Comparison of ENCODE assay signal across 8 mouse cellular contexts in the genomic region with DNA sequence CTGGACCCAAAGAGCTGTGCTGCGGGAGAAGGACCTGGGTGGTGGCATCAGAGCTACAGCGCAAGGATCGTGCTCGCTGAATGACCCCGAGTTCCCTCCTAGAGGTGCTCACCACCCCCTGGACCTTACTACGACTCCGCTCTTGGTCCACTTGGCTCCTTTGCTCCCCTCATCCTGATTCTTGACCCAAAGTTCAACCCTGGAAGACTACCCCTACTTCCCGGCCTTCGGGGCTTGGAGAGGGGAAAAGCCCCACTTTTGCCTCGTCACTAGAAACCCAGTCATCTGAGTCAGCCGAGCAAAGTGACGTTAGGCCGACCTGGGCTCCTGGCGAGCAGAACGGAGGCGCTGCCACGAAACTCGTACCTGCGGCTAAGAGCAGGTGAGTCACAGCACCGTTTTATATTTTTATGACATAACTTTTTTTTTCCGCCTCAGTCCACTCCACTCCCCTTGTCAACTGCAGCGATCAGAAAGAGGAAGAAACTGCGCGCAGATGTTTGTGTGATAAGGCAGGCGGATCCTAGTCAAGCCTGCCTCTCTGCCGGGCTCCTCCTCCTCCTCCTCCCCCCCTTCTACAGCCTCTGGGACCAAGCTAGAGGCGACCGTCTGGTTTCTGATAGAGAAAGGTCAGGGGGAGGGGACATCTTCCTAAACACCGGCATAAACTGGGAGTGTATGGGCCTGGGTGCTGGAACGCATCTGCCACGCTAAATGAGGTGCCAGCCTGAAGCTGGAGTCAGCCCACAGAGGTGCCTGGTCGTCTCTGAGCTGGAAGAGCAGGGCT. TPM values are rescaled to one million over a fixed set of nuclear protein-coding genes. Genes with fewer than 3 reads are reported as not detected.
A peak's percentile ranks its signal among the peaks of the same experiment; 100 is the strongest.
DNase-seq lines count a peak whose midpoint lies in the region; ATAC-seq and TF ChIP-seq lines count a peak whose summit lies in the region.

A gene (minus strand): TSS at position 502 of the 787 bp plus-strand sequence.

- H3K27me3 ChIP-seq in forebrain, postnatal 0 days (ENCODE audit: insufficient read depth, low read length), result peaks cover 84% of the 10 kb centered on the region
- no peaks in the 10 kb centered on the region for H3K27me3 ChIP-seq in liver, adult 2 months (ENCODE audit: control insufficient read depth, insufficient read depth, low read length)
- peaks cover 73% of the 10 kb centered on the region for H3K27me3 ChIP-seq in midbrain, embryonic 16.5 days (ENCODE audit: control insufficient read depth, insufficient read depth, low read depth, low read length)

- peak within 1 kb of the TSS; percentile 36 for H3K4me3 ChIP-seq in forebrain, postnatal 0 days (ENCODE audit: low read depth, low read length)
- peak within 1 kb of the TSS; percentile 77 for H3K4me3 ChIP-seq in liver, adult 2 months (ENCODE audit: insufficient read depth, low read depth, low read length)
- peak within 1 kb of the TSS; percentile 45 for H3K4me3 ChIP-seq in midbrain, embryonic 16.5 days (ENCODE audit: low read depth, low read length)

- H3K9ac ChIP-seq in forebrain, postnatal 0 days, result 0 out of 2 replicates have a peak within 1 kb of the TSS, but pooled peaks have one; percentile 10
- peak within 1 kb of the TSS; percentile 85 for H3K9ac ChIP-seq in liver, adult 2 months (ENCODE audit: low read depth, low read length)
- peak within 1 kb of the TSS; percentile 34; the same call in 1 of the 2 replicates for H3K9ac ChIP-seq in midbrain, embryonic 16.5 days (ENCODE audit: low read depth, low read length)

- ATAC-seq in forebrain, postnatal 0 days, result no peak
- no peak for ATAC-seq in midbrain, embryonic 16.5 days

- no peaks in the 10 kb centered on the region for H3K4me1 ChIP-seq in forebrain, postnatal 0 days (ENCODE audit: insufficient read depth)
- 0 out of 2 replicates have a peak, but pooled peaks cover 3% of the 10 kb centered on the region for H3K4me1 ChIP-seq in liver, adult 2 months (ENCODE audit: control insufficient read depth, insufficient read depth, low read length)
- peaks cover 5% of the 10 kb centered on the region; the same call in 1 of the 2 replicates for H3K4me1 ChIP-seq in midbrain, embryonic 16.5 days (ENCODE audit: control insufficient read depth, insufficient read depth, low read length)

- 0 out of 2 replicates have a peak, but pooled peaks have one; percentile 25 for TF ChIP-seq POLR2A in liver, adult 2 months (IDR thresholded peaks at IDR 0.05; ENCODE audit: extremely low read depth, insufficient read depth, low read length)

- no peaks in the 10 kb centered on the region for H3K9me3 ChIP-seq in forebrain, postnatal 0 days (ENCODE audit: low read length)
- H3K9me3 ChIP-seq in midbrain, embryonic 16.5 days (replicated peaks; ENCODE audit: control insufficient read depth, low read length, poor library complexity, severe bottlenecking), result no peaks in the 10 kb centered on the region

- H3K4me2 ChIP-seq in forebrain, postnatal 0 days (ENCODE audit: low read depth), result peak within 1 kb of the TSS; percentile 71
- H3K4me2 ChIP-seq in midbrain, embryonic 16.5 days (ENCODE audit: low read length), result peak within 1 kb of the TSS; percentile 66

- WGBS in forebrain, postnatal 0 days, result 1% methylated on average over 32 of the region's 32 CpGs
- WGBS in liver, adult 2 months, result under 1% methylated on average over 32 of the region's 32 CpGs
- under 1% methylated on average over 32 of the region's 32 CpGs for WGBS in midbrain, embryonic 16.5 days

- peak; percentile 71 for DNase-seq in urinary bladder, postnatal 14 days (ENCODE audit: low spot score)
- no peak for DNase-seq in urinary bladder, postnatal 25 days (ENCODE audit: low spot score)
- no peak for DNase-seq in forebrain, postnatal 0 days
- DNase-seq in liver, adult 2 months (ENCODE audit: extremely low read depth, low read depth, low spot score), result peak; percentile 69
- no peak for DNase-seq in layer of hippocampus, adult 8-10 months (ENCODE audit: low spot score in 2 of 2)
- no peak for DNase-seq in gastrocnemius, postnatal 10 days
- no peak for DNase-seq in cerebellum, adult 11 months

- H3K36me3 ChIP-seq in forebrain, postnatal 0 days (ENCODE audit: insufficient read depth), result no peaks in the 10 kb centered on the region
- H3K36me3 ChIP-seq in liver, adult 2 months (ENCODE audit: control insufficient read depth, insufficient read depth, low read length), result no peaks in the 10 kb centered on the region; the same call in 1 of the 2 replicates
- no peaks in the 10 kb centered on the region for H3K36me3 ChIP-seq in midbrain, embryonic 16.5 days (ENCODE audit: control insufficient read depth, insufficient read depth, low read length)

- no peak for TF ChIP-seq CTCF in forebrain, postnatal 0 days (IDR thresholded peaks at IDR 0.05; ENCODE audit: low read depth)
- no peak for TF ChIP-seq CTCF in liver, adult 2 months (IDR thresholded peaks at IDR 0.05; ENCODE audit: low read depth, low read length)

- no peak within 1 kb of the TSS for H3K27ac ChIP-seq in forebrain, postnatal 0 days (ENCODE audit: low read depth, low read length)
- peak within 1 kb of the TSS; percentile 94 for H3K27ac ChIP-seq in liver, adult 2 months (replicated peaks; ENCODE audit: insufficient read depth, low read depth, low read length)
- peak within 1 kb of the TSS; percentile 11; the same call in 1 of the 2 replicates for H3K27ac ChIP-seq in midbrain, embryonic 16.5 days (ENCODE audit: low read length)

- peaks cover 7% of the 10 kb centered on the region; the same call in 1 of the 2 replicates for H3K79me2 ChIP-seq in liver, adult 2 months (ENCODE audit: control insufficient read depth, insufficient read depth, low read length)

RNA-seq across cellular contexts. Expression of the gene that starts here (rescaled TPM):
- total RNA-seq in forebrain, postnatal 0 days (2014; rRNA removed), result 0.08 and 1.2 TPM in 2 replicates
- polyA plus RNA-seq in forebrain, postnatal 0 days (2015; fragmentation: Nextera tagmentation; extraction: Ambion mirVana), result 0.23 and 0.36 TPM in 2 replicates
- total RNA-seq in liver, adult 2 months (2014; rRNA removed), result 4.1 and 5.2 TPM in 2 replicates
- 11.8 and 15.2 TPM in 2 replicates for polyA plus RNA-seq in liver, adult 2 months (2012; rRNA removed)
- 1.1 and 1.8 TPM in 2 replicates for polyA plus RNA-seq in midbrain, embryonic 16.5 days (2015; fragmentation: Nextera tagmentation; extraction: Ambion mirVana)
- not detected for total RNA-seq in layer of hippocampus, adult 8-10 months (2022)
- not detected for total RNA-seq in gastrocnemius, postnatal 10 days (2021)

Comparison
In these comparisons a context has a peak if more than half of its experiments do, and no peak if none do; other contexts are left out.
1. DNase-seq: peak in urinary bladder, postnatal 14 days (single experiment) and liver, adult 2 months (single experiment); none in urinary bladder, postnatal 25 days (single experiment), forebrain, postnatal 0 days (single experiment), layer of hippocampus, adult 8-10 months (0 of 2), gastrocnemius, postnatal 10 days (single experiment) and cerebellum, adult 11 months (single experiment).
2. H3K9ac ChIP-seq: peak in every context shown above with its lines; median percentile 85 in liver, adult 2 months; 34 in midbrain, embryonic 16.5 days; 10 in forebrain, postnatal 0 days.
3. Peak in every context shown above with its lines, with median percentiles within 50 percentile points of each other: H3K4me3 ChIP-seq.